ENCODE assay signal across 16 mouse cellular contexts in genomic region chr7:100138075-100138474, GRCm38 (mm10).
"Had no signal": no experiment of that assay in that cellular context is flagged by ENCODE, and none has a peak within 500 bp of the region (broad histone marks: within the 10 kb centered on the region; RNA-seq: fewer than 3 reads in every experiment).

No protein-coding gene starts in this region.

- H3K36me3 ChIP-seq: neural tube, embryonic 12.5 days; neural tube, embryonic 13.5 days; neural tube, embryonic 15.5 days; stomach, embryonic 15.5 days had no signal

- H3K4me2 ChIP-seq: neural tube, embryonic 12.5 days; neural tube, embryonic 13.5 days; neural tube, embryonic 15.5 days; stomach, embryonic 15.5 days had no signal

- DNase-seq: retina, postnatal 1 day; right cerebral cortex, adult 18-20 months; right cerebral cortex, postnatal 14 days; right cerebral cortex, postnatal 25 days; right cerebral cortex, postnatal 4 days; spleen, adult 18-20 months; thymus, adult 18-20 months; thymus, adult 2 months; thymus, postnatal 14 days; thymus, postnatal 25 days; thymus, postnatal 36 days; thymus, postnatal 4 days had no signal

- H3K4me1 ChIP-seq: neural tube, embryonic 12.5 days; neural tube, embryonic 13.5 days; neural tube, embryonic 15.5 days; stomach, embryonic 15.5 days had no signal

- H3K27me3 ChIP-seq: neural tube, embryonic 12.5 days; neural tube, embryonic 13.5 days; neural tube, embryonic 15.5 days; stomach, embryonic 15.5 days had no signal

- H3K27ac ChIP-seq: neural tube, embryonic 12.5 days; neural tube, embryonic 13.5 days; neural tube, embryonic 15.5 days; stomach, embryonic 15.5 days had no signal

- H3K9me3 ChIP-seq: neural tube, embryonic 12.5 days; neural tube, embryonic 13.5 days; neural tube, embryonic 15.5 days; stomach, embryonic 15.5 days had no signal

- H3K4me3 ChIP-seq: neural tube, embryonic 12.5 days; neural tube, embryonic 13.5 days; neural tube, embryonic 15.5 days; stomach, embryonic 15.5 days had no signal

- H3K9ac ChIP-seq: neural tube, embryonic 12.5 days; neural tube, embryonic 13.5 days; neural tube, embryonic 15.5 days; stomach, embryonic 15.5 days had no signal
